In genomic region chr7:45092048-45092447, GRCm38 (mm10) we compare ENCODE assay signal across 8 mouse cellular contexts. TPM values are rescaled to one million over a fixed set of nuclear protein-coding genes. Genes with fewer than 3 reads are reported as not detected.
DNase-seq lines count a peak whose midpoint lies in the region; ATAC-seq and TF ChIP-seq lines count a peak whose summit lies in the region.

TSS of gene Rcn3 (minus strand) at chr7:45092221.

- no peaks in the 10 kb centered on the region for H3K27me3 ChIP-seq in heart, embryonic 15.5 days
- H3K27me3 ChIP-seq in small intestine, adult 2 months (ENCODE audit: control insufficient read depth, insufficient read depth, low read length), result peaks cover 12% of the 10 kb centered on the region

- H3K36me3 ChIP-seq in heart, embryonic 15.5 days, result peaks cover 19% of the 10 kb centered on the region
- peaks cover 8% of the 10 kb centered on the region; the same call in 1 of the 2 replicates for H3K36me3 ChIP-seq in small intestine, adult 2 months (ENCODE audit: control insufficient read depth, insufficient read depth, low read length)

- peak; percentile 94 for ATAC-seq in heart, embryonic 15.5 days (replicated peaks; ENCODE audit: insufficient number of reproducible peaks, insufficient read depth, low FRiP score, low read depth)

- no peak for TF ChIP-seq CTCF in small intestine, adult 2 months (IDR thresholded peaks at IDR 0.05; ENCODE audit: extremely low read depth, insufficient read length, insufficient replicate concordance, low read depth, low read length)

- H3K9me3 ChIP-seq in heart, embryonic 15.5 days (replicated peaks), result no peaks in the 10 kb centered on the region

- under 1% methylated on average over 16 of the region's 16 CpGs for WGBS in heart, embryonic 15.5 days
- 3% methylated on average over 16 of the region's 16 CpGs for WGBS in small intestine, adult 2 months

- peak within 1 kb of the TSS; percentile 59 for H3K4me3 ChIP-seq in heart, embryonic 15.5 days
- peak within 1 kb of the TSS; percentile 52 for H3K4me3 ChIP-seq in small intestine, adult 2 months (ENCODE audit: low read depth, low read length)

- H3K9ac ChIP-seq in heart, embryonic 15.5 days, result peak within 1 kb of the TSS; percentile 54

- H3K4me1 ChIP-seq in heart, embryonic 15.5 days (replicated peaks), result peaks cover 23% of the 10 kb centered on the region
- peaks cover 5% of the 10 kb centered on the region for H3K4me1 ChIP-seq in small intestine, adult 2 months (ENCODE audit: control insufficient read depth, insufficient read depth, insufficient read length, low read length)

- peak; percentile 95 to 96 for DNase-seq in cerebellum, postnatal 10 days
- no peak for DNase-seq in cerebellum, adult 8-10 months
- DNase-seq in adrenal gland, adult 18-20 months (ENCODE audit: low spot score in 2 of 2), result peak; percentile 56 to 65
- peak; percentile 88 for DNase-seq in fibroblast of lung, adult 2 months (ENCODE audit: low read depth)
- peak; percentile 95 for DNase-seq in kidney, postnatal 10 days
- peak; percentile 92 to 96 for DNase-seq in lung, postnatal 4 days

- peak within 1 kb of the TSS; percentile 81 for H3K27ac ChIP-seq in heart, embryonic 15.5 days
- H3K27ac ChIP-seq in small intestine, adult 2 months (ENCODE audit: insufficient read depth, low read depth, low read length), result peak within 1 kb of the TSS; percentile 46

- peak within 1 kb of the TSS; percentile 73 for H3K4me2 ChIP-seq in heart, embryonic 15.5 days

- no peak for TF ChIP-seq POLR2A in small intestine, adult 2 months (IDR thresholded peaks at IDR 0.05; ENCODE audit: low read depth, low read length)

RNA-seq across cellular contexts. Expression of gene Rcn3, which starts in this region (rescaled TPM):
- total RNA-seq in adrenal gland, adult 18-20 months (2021), result 10 to 100 TPM; 32.0 to 36.4 TPM
- polyA plus RNA-seq in heart, embryonic 15.5 days (2015; fragmentation: Nextera tagmentation; extraction: Ambion mirVana), result 223 and 285 TPM in 2 replicates
- polyA plus RNA-seq in small intestine, adult 2 months (2012; rRNA removed), result 40.0 and 49.9 TPM in 2 replicates
